Mouse (Mus musculus) activated CD4-positive, CD25-positive, alpha-beta regulatory T cell, adult 4 months (primary cell): Measurements from ENCODE around the gene Osbp. TPM values are rescaled to one million over a fixed set of nuclear protein-coding genes. Genes with fewer than 3 reads are reported as not detected.

Source experiments
- ATAC-seq: one replicate; pipeline ENCODE4 v1.8.0; 2017
- polyA plus RNA-seq, 2 experiments: library from polyadenylated mRNA; unstranded; fragments of 100-300 nt; shearing (Covaris generic); gene quantifications; one replicate each; pipeline ENCODE4 v1.2.1; 2017

Osbp gene
- polyA plus RNA-seq, 2 experiments from 2014 or later: 6.7 to 7.3 TPM

GRCm38 (mm10) chr19:11992034-11992433 is 26.3 kb downstream of the Osbp start:
- ATAC-seq: no peak

- no peak for ATAC-seq
These were observed 26.8 kb downstream of the Osbp start for GRCm38 (mm10) chr19:11992441-11993029.

GRCm38 (mm10) chr19:11994703-11995431 is 29.1 kb downstream of the Osbp start:
- ATAC-seq: no peak

GRCm38 (mm10) chr19:11995722-11996448 is 30.1 kb downstream of the Osbp start:
- no peak for ATAC-seq

DNA sequence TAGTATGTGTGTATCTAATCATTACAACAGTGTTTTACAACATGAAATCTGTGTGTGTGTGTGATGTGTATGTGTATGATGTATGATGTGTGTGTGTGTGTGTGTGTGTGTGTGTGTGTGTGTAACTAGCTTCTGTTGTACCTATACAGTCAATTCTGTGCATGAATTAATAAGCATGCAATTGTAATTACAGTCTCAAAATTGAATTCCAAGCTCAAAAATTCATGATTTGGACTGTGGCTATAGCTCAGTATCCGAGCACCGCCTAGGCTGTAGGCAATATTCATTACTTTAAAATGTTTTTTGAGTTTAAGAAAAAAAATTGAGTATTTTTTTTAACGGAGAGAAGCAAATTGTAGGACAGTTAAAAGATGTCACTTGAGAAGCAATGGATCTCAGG is 35.9 kb downstream of the Osbp start:
- ATAC-seq: no peak

GRCm38 (mm10) chr19:12002125-12002524 is 36.4 kb downstream of the Osbp start:
- peak; percentile 38 for ATAC-seq

GRCm38 (mm10) chr19:12002791-12003190 is 37.0 kb downstream of the Osbp start:
- no peak for ATAC-seq

DNA sequence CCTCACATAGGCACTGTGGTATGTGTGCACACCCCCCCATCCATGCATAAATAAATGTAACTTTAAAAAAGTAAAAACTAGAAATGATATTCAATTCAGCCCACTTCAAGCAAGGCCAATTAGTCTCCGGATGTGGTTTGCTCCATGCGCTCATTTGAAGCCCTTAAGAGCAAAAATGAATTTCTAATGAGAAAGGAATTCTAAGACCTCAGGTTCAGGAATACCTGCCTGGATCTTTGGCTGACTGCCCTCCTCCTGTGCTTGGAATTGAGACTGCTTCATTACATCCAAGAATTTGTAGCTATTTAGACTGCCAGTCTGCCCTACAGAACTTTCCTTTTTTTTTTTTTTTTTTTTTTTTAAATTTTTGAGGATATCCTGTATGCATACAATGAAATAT is 37.8 kb downstream of the Osbp start:
- no peak for ATAC-seq

- ATAC-seq: no peak
These were observed 38.7 kb downstream of the Osbp start for GRCm38 (mm10) chr19:12004216-12005008.

GRCm38 (mm10) chr19:12005376-12006360 is 39.9 kb downstream of the Osbp start:
- peak; percentile 27 for ATAC-seq

- ATAC-seq: no peak
These were observed 40.7 kb downstream of the Osbp start for GRCm38 (mm10) chr19:12006361-12006947.

DNA sequence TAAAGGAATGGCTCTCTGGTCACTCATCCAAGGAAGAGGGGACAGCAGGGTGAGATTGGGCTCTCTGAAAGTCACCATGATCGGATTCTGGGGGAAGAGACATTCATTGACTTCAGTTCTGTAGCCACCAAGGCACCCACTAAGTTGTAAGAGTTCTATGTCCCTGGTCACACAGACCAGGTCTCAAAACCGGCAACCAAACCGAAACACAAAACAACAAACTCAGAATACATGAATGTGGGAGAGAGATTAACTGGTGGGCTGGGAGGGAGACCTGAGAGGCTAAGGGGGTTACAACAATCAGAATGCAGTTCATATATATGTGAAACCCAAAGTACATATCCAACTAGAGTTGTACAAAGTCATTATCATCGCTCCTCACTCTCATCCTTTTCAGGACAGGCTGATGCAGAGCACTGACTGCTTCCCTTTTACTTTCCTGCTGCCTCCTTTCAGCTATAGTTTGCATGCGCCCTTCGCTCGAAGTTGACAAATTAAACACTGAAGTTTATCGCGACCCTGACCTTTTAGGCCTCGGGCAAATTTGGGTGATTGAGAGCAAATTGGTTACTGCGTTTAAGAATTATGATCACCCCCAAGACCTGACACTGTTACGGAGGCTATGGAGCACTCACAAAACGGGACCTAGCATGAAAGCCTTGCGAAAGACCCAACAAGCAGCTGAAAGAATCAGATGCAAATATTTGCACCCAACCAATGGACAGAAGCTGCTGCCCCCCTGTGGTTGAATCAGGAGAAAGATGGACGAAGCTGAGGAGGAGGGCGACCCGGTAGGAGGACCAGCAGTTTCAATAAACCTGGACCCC is 41.6 kb downstream of the Osbp start:
- no peak for ATAC-seq

- no peak for ATAC-seq
These were observed 43.0 kb downstream of the Osbp start for GRCm38 (mm10) chr19:12008410-12009380.

DNA sequence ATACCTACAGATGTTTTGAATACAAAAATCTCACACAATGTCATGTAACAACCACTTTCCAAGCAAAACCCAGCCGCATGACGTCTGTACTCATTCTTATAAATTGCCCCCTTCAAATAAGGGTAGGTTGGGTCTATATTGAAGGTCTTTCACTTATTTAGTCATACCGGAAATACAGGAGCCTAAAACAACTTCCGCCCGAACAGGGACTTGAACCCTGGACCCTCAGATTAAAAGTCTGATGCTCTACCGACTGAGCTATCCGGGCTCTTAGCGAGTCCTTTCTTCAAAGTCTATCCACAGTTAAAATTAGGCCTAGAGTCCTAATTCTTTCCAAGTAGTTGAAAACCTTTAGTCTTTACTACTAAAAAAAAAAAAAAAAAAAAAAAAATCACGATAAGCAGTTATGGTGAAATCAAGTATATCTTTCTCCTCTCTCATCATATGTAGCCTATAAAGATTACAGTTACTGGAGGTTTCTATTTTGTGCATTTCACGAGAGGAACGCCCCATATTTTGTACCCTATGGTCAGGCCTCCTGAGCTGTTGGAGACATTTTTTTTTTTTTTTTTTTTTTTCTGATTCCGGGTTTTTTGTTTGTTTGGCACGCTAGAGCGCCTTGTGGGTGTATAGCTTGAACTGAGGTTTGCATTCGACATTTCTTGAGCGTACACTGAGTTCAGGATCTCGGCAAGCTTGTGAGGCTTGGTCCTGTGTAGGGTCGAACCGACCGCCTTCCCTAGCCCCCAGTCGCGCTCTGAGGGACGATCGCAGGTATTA is 44.0 kb downstream of the Osbp start:
- peak; percentile 5 for ATAC-seq

GRCm38 (mm10) chr19:12010281-12010771 is 44.6 kb downstream of the Osbp start:
- ATAC-seq: no peak

GRCm38 (mm10) chr19:12010916-12011559 is 45.3 kb downstream of the Osbp start:
- ATAC-seq: peak; percentile 7
